Mouse (Mus musculus): ENCODE results near the gene Slx1b.
"Not testable (repeated sequence)": the region's sequence is repeated elsewhere in the genome, so short reads cannot be mapped to it uniquely, and the experiment has no call there.

Slx1b gene

GRCm38 (mm10) chr7:126676631-126677220 is 18.9 kb downstream of the Slx1b start:
- in situ Hi-C loops (cut with MboI, MseI) = no loop called here

GRCm38 (mm10) chr7:126676207-126676606 is 19.4 kb downstream of the Slx1b start, which contains the start of gene Sult1a1:
Gene Sult1a1 (minus strand): TSS chr7:126676432.
- in situ Hi-C loops (cut with MboI, MseI) = no loop called here

DNA sequence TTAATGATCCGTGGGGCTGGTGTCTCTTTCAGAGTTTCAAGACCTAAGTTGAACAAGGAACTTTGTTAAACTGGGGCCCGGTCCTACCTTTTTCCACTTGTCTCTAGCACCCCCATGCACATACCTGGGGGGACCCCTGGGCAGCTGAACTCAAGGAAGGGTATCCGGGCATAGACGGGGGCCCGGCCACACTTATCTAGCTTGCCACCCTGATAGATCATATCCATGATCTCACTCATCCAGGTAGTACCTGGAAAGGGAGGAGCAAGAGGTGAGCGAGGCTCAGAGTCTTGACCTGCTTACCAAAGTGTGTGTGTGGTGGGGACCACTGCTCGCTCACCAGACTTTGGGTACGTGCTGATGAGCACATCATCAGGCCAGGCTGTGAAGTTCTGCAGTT is 20.5 kb downstream of the Slx1b start:
- in situ Hi-C loops (cut with MboI, MseI) = no loop called here

DNA sequence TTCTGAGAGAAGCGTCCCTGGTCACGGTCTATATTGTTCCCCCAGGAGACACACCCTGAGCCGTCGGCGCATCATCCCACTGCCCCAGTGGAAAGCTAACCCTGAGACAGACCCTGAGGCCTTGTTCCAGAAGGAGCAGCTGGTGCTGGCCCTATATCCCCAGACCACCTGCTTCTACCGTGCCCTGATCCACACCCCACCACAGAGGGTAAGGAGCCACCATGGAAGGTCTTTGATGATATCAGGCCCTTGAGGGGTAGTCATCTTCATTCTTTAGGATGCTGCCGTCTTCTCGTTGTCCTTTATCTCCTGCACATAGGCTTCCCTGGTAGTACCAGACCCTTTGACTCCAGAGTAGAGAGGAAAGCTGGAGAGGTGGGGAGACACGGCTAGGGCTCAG is 23.5 kb downstream of the Slx1b start:
- in situ Hi-C loops (cut with MboI, MseI) = no loop called here

GRCm38 (mm10) chr7:126670152-126670551 is 25.4 kb downstream of the Slx1b start:
- in situ Hi-C loops (cut with MboI, MseI) = no loop called here

GRCm38 (mm10) chr7:126668452-126668851 is 27.1 kb downstream of the Slx1b start:
- in situ Hi-C loops (cut with MboI, MseI) = no loop called here

DNA sequence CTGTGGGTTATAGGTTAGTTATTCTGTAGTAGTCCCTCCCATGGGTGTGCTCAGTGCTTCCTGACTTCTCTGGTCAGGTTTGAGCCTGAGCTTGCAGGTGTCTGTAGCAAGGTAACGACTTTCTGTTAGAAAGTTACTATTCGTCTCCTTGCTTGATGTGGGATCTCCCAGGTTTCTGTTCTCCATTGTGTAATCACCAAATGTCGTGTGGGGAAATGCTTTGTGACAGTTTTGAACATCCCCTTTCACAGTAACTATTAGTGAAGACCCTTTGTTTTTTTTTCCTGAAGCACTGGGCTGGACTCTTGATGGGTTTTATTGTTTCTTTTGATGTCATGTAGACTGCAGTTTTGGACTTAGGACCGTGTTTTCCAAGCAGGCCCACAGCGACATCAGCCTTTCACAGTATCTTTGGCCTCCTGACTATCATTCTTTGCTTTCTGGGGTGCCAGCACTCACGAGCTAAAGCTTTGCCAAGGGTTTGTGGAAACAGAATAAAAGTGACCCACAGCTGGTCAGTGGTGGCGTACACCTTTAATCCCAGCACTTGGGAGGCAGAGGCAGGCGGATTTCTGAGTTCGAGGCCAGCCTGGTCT is 28.0 kb downstream of the Slx1b start:
- in situ Hi-C loops (cut with MboI, MseI) = no loop called here

DNA sequence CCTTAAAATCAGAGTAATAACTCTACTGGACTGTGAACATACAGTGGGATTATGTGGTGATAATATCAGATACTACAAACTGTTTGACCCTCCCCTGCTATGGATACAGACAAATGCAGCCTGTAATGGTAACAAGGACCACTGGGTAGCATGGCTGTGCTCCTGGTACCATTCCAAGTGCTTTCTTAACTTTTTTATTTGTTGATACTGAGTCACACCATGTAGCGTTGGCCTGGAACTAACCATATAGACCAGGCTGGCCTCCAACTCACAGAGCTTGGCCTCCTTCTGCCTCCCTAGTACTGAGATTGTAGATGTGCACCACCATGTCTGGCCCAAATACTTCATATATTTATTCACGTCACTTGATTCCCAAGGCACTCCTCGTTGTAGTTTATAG is 30.3 kb downstream of the Slx1b start:
- in situ Hi-C loops (cut with MboI, MseI) = no loop called here

- in situ Hi-C loops (cut with MboI, MseI) = no loop called here
These were observed 31.9 kb downstream of the Slx1b start for GRCm38 (mm10) chr7:126663646-126664045.

GRCm38 (mm10) chr7:126659771-126660170 is 35.8 kb downstream of the Slx1b start:
- in situ Hi-C loops (cut with MboI, MseI) = loop anchor here (5.0 to 10.0 kb wide), 3 partner anchors 33 to 1325 kb away; partner anchors contain the start of gene Fbrs (in 1 of the 2)

- in situ Hi-C loops (cut with MboI, MseI) = loop anchor here (5.0 to 10.0 kb wide), 3 partner anchors 35 to 1327 kb away; partner anchors contain the start of gene Fbrs (in 1 of the 2)
These were observed 38.1 kb downstream of the Slx1b start for GRCm38 (mm10) chr7:126657522-126657921.

DNA sequence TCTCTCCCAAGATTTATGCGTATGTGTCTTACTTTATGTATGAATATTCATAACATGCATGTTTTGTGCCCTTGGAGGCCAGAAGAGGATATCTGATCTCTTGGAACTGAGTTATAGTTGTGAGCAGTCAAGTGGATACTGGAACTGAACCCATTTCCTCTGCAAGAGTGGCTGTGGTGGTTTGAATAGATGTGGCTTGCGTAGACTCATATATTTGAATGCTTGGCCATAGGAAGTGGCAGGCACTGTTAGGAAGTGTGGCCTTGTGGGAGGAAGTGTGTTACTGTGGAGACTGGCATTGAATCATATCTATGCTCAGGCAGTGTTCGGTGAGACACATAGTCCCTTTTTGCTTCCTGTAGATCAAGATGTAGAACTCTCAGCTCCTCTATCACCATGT is 39.9 kb downstream of the Slx1b start:
- in situ Hi-C loops (cut with MboI, MseI) = loop anchor here (5.0 to 10.0 kb wide), 3 partner anchors 37 to 1329 kb away; partner anchors contain the start of gene Fbrs (in 1 of the 2)

- in situ Hi-C loops (cut with MboI, MseI) = loop anchor here (10.0 kb wide), 2 partner anchors 821 to 1331 kb away; partner anchors contain the start of gene Fbrs (in 1 of the 2)
These were observed 41.6 kb downstream of the Slx1b start for GRCm38 (mm10) chr7:126653991-126654390.

DNA sequence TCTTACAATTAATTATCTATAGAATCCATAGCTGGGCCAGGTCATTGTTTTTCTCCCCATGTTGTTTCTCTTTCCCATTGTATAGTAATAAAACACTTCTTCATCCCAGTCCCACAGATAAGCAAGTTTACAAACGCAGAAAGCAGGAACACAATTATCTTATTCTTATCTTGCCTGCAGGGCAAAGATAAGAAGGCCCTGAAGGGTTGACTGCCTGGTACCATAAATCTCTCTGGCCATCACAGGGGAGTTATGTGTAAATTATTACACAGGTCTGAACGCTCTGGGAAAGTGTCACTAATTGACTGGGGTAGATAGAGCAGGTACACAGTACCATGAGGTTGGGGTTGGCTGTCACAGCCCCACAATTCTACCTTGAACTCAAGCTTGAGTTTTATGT is 44.7 kb downstream of the Slx1b start:
- in situ Hi-C loops (cut with MboI, MseI) = loop anchor here (10.0 kb wide), 2 partner anchors 824 to 1334 kb away; partner anchors contain the start of gene Fbrs (in 1 of the 2)

- in situ Hi-C loops (cut with MboI, MseI) = loop anchor here (5.0 to 10.0 kb wide), 3 partner anchors 43 to 1335 kb away; partner anchors contain the start of gene Fbrs (in 1 of the 2)
These were observed 46.1 kb downstream of the Slx1b start, which contains the start of gene Sgf29 for GRCm38 (mm10) chr7:126649231-126650051. Gene Sgf29 (plus strand): TSS chr7:126649309.

DNA sequence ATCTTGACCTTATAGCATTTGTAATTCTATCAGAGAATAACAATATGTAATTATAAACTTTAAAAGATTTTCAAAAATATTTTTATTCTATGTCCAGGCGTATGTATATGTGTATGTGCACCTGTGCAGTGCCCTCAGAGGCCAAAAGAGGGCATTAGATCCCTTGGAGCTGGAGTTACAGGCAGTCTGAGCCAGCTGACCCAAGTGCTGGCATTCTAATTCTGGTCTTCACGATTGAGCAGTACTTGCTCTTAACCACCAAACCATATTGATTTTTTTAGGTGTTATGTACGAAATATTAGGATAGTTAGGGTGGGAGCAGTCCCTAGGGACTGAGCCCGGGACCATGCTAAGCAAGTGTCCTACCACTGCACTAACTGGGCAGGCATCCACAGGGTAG is 47.1 kb downstream of the Slx1b start:
- in situ Hi-C loops (cut with MboI, MseI) = loop anchor here in 1 of 2 experiments (5.0 kb wide), 1 partner anchor 44 kb away; no protein-coding TSS in a partner anchor

- in situ Hi-C loops (cut with MboI, MseI) = loop anchor here in 1 of 2 experiments (5.0 kb wide), 1 partner anchor 47 kb away; no protein-coding TSS in a partner anchor
These were observed 49.9 kb downstream of the Slx1b start for GRCm38 (mm10) chr7:126645708-126646107.

DNA sequence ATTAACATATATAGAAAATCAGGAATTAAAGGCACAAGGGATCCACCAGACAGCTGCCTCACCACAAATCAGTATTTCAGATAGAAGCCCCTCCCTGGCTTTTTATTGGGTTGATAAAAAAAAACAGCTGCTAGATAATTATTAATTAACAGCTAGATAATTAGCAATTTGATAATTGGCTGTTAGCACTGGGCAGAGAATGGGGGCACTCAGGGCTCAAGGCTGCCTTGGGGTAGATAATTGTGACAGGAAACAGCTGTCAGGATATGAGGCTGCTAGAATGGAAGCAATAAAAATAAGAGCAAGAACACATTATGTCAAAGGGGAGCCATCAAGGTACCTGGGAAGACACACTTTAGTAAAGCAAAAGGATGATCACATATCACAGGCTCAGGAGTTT is 50.7 kb downstream of the Slx1b start:
- in situ Hi-C loops (cut with MboI, MseI) = loop anchor here in 1 of 2 experiments (5.0 kb wide), 1 partner anchor 47 kb away; no protein-coding TSS in a partner anchor

- in situ Hi-C loops (cut with MboI, MseI) = no loop called here
These were observed 51.2 kb downstream of the Slx1b start for GRCm38 (mm10) chr7:126644345-126644744.

DNA sequence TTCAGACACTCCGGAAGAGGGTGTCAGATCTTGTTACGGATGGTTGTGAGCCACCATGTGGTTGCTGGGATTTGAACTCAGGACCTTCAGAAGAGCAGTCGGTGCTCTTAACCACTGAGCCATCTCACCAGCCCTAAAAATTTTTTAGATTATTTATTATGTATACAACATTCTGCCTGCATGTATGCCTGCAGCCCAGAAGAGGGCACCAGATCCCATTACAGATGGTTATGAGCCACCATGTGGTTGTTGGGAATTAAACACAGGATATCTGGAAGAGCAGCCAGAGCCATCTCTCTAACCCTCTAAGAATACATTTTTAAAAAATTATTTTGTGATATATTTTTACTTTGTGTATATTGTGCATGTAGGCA is 52.4 kb downstream of the Slx1b start:
- in situ Hi-C loops (cut with MboI, MseI) = not testable (repeated sequence)

GRCm38 (mm10) chr7:126642545-126643243 is 52.9 kb downstream of the Slx1b start:
- in situ Hi-C loops (cut with MboI, MseI) = no loop called here

Measured in T-helper 17 cell (primary cell).